Mouse (Mus musculus) olfactory bulb, adult 2 months (tissue): ENCODE measurements around the gene Omd.

Source experiments
- CTCF ChIP-seq: fragments of 200-500 bp; IDR thresholded peaks from 2 replicates; pipeline ENCODE4 v1.5.1; 2012; ENCODE audit warnings: low read depth, mild to moderate bottlenecking, low read length, moderate library complexity; ENCODE audit not compliant: insufficient read depth
- POLR2A ChIP-seq: fragments of 200-500 bp; IDR thresholded peaks from 2 replicates; pipeline ENCODE4 v1.6.1; 2012; ENCODE audit warnings: mild to moderate bottlenecking, low read depth, low read length, moderate library complexity; ENCODE audit not compliant: insufficient read depth

DNA sequence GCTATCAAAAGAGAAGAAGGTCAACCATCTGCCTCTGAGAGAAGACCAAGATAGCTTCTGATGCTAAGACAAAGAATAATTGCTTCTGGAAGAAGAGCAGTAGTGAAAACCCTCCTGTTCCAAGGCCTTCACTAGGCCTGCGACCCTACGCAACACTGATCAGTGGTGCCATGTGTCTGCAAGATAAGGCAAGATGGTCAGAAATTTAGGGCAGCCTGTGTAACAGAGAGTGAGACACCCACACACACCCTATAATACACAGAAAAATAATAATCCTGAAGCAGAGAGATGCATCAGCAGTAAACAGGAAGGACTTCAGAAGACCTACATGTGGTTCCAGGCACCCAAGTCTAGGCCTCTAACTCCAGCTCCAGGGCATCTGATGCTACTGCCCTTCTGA is 57.7 kb downstream of the Omd start:
- TF ChIP-seq POLR2A (no peak), CTCF (no peak)
